Mouse (Mus musculus) testis, adult 2 months (tissue): ENCODE measurements at regions not wholly inside any gene's neighbourhood (a gene's known extent, or its start where the extent isn't known, plus 50 kb on each side); places are given as distances from the start of the nearest gene placed in this dataset.
"Not testable (repeated sequence)": the region's sequence is repeated elsewhere in the genome, so short reads cannot be mapped to it uniquely, and the experiment has no call there.

Source experiments
- H3K27ac ChIP-seq: fragments of 200-500 bp; 2 replicates; pipeline ENCODE4 v1.5.1; 2012; ENCODE audit warnings: low read depth, low read length; ENCODE audit not compliant: control insufficient read depth, insufficient read depth
- H3K27me3 ChIP-seq: fragments of 200-500 bp; 2 replicates; pipeline ENCODE4 v1.6.1; 2012; ENCODE audit warnings: mild to moderate bottlenecking, low read length, moderate library complexity; ENCODE audit not compliant: control insufficient read depth, insufficient read depth
- H3K36me3 ChIP-seq: fragments of 200-500 bp; 2 replicates; pipeline ENCODE4 v1.6.1; 2012; ENCODE audit warnings: mild to moderate bottlenecking, low read length; ENCODE audit not compliant: control insufficient read depth, insufficient read depth
- H3K4me1 ChIP-seq: fragments of 200-500 bp; 2 replicates; pipeline ENCODE4 v1.6.1; 2012; ENCODE audit warnings: low read length; ENCODE audit not compliant: control insufficient read depth, insufficient read depth
- H3K4me3 ChIP-seq: fragments of 200-500 bp; 2 replicates; pipeline ENCODE4 v1.5.1; 2012; ENCODE audit warnings: low read depth, mild to moderate bottlenecking, low read length, moderate library complexity, mixed read lengths; ENCODE audit not compliant: control insufficient read depth
- CTCF ChIP-seq: fragments of 200-500 bp; IDR thresholded peaks from 2 replicates; pipeline ENCODE4 v1.5.1; 2012; ENCODE audit warnings: low read depth, mild to moderate bottlenecking, inconsistent platforms, low read length, moderate library complexity; ENCODE audit not compliant: control insufficient read depth, insufficient read depth, insufficient replicate concordance
- POLR2A ChIP-seq: fragments of 200-500 bp; IDR thresholded peaks from 2 replicates; pipeline ENCODE4 v1.6.1; 2012; ENCODE audit warnings: low read depth, mild to moderate bottlenecking, inconsistent platforms, low read length, moderate library complexity; ENCODE audit not compliant: control insufficient read depth

- Histone ChIP-seq H3K36me3 (no peaks in the 10 kb centered on the region), H3K4me3 (no peak overlapping the region), H3K4me1 (no peaks in the 10 kb centered on the region), H3K27me3 (no peaks in the 10 kb centered on the region), H3K27ac (no peak overlapping the region)
- TF ChIP-seq CTCF (no peak), POLR2A (no peak)
Measured at GRCm38 (mm10) chr12:77857281-77857680, 336.8 kb upstream of the Gm6657 start.

GRCm38 (mm10) chr12:77860769-77861557, 333.1 kb upstream of the Gm6657 start:
- H3K27ac ChIP-seq, result no peak overlapping the region
- no peaks in the 10 kb centered on the region for H3K27me3 ChIP-seq
- no peaks in the 10 kb centered on the region for H3K36me3 ChIP-seq
- no peak overlapping the region for H3K4me3 ChIP-seq
- H3K4me1 ChIP-seq, result no peaks in the 10 kb centered on the region
- TF ChIP-seq POLR2A (no peak), CTCF (no peak)

DNA sequence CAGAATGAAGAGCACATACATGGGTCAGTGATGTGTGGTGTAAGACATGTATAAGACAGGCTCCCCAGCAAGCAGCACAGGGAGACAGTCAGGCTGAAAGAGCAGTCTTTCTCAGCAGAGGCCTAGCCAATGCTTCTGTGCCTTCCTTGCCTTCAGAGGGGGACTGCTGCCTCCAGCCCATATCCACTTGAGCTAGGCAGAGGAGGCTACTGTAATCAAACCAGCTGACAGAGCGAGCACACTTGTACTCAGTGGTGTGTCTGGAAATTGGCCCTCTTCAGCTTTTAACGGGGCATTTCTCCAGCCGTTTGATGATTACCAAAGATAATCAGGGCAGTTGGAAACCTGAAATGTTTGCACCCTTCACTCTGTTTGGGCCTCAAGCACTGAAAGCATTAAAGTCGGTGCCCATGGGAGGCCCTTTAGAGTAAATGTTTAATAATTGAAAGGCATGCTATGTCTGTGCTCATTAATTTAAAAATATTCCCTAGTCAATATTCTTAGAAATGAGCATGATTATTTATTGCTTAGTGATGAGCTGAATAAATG, 326.0 kb upstream of the Gm6657 start:
- Histone ChIP-seq H3K27me3 (no peaks in the 10 kb centered on the region), H3K4me1 (no peaks in the 10 kb centered on the region), H3K27ac (no peak overlapping the region), H3K36me3 (no peaks in the 10 kb centered on the region), H3K4me3 (no peak overlapping the region)
- no peak for TF ChIP-seq POLR2A
- TF ChIP-seq CTCF, result no peak

- Histone ChIP-seq H3K27me3 (no peaks in the 10 kb centered on the region), H3K36me3 (no peaks in the 10 kb centered on the region), H3K4me3 (no peak overlapping the region), H3K27ac (no peak overlapping the region), H3K4me1 (no peaks in the 10 kb centered on the region)
- TF ChIP-seq POLR2A (no peak), CTCF (no peak)
Measured at GRCm38 (mm10) chr12:77869296-77869695, 324.7 kb upstream of the Gm6657 start.

DNA sequence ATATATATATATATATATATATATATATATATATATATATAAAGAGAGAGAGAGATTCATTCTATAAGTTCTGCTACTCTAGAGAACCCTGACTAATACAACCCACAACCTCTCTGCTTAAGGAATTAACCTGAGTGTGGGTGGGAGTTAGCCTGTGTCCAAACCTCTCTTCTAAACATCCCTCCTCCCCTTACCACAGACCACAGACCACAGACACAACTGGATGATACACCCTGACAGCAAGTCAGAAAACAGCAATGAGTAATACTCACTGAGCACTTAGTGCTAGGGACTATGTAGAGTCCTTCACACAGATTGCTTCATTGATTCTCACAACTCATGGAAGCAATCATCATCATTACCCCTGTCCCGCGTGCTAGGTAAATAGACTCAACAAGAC, 306.7 kb upstream of the Gm6657 start:
- Histone ChIP-seq H3K4me1 (no peaks in the 10 kb centered on the region), H3K4me3 (no peak overlapping the region), H3K27me3 (no peaks in the 10 kb centered on the region), H3K36me3 (no peaks in the 10 kb centered on the region), H3K27ac (no peak overlapping the region)
- no peak for TF ChIP-seq POLR2A
- TF ChIP-seq CTCF, result no peak

- Histone ChIP-seq H3K27me3 (no peaks in the 10 kb centered on the region), H3K27ac (no peak overlapping the region), H3K4me3 (no peak overlapping the region), H3K36me3 (no peaks in the 10 kb centered on the region), H3K4me1 (no peaks in the 10 kb centered on the region)
- TF ChIP-seq POLR2A (no peak), CTCF (no peak)
Measured at GRCm38 (mm10) chr12:77891452-77891851, 302.6 kb upstream of the Gm6657 start.

DNA sequence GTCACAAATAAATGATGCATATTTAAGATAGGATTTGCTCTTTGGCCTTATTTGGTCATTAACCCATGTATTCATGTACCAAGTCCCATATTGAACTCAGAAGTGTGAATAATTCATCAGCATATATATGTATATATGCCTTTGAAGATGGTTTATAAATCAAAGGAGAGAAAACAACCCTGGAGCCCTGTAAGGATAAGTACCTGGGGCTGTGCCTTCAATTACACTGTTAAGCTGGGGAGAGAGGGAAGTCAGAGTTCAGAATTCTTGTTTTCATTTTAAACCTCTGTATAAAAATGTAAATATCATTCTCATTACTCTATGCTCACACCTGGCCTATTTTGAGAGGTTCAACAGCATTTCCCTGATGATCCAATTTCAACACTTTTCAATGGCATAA, 299.8 kb upstream of the Gm6657 start:
- Histone ChIP-seq H3K27ac (no peak overlapping the region), H3K27me3 (no peaks in the 10 kb centered on the region), H3K4me3 (no peak overlapping the region), H3K36me3 (no peaks in the 10 kb centered on the region), H3K4me1 (no peaks in the 10 kb centered on the region)
- TF ChIP-seq CTCF (no peak), POLR2A (no peak)

- Histone ChIP-seq H3K4me1 (no peaks in the 10 kb centered on the region), H3K27me3 (no peaks in the 10 kb centered on the region), H3K27ac (no peak overlapping the region), H3K36me3 (no peaks in the 10 kb centered on the region), H3K4me3 (no peak overlapping the region)
- no peak for TF ChIP-seq CTCF
- TF ChIP-seq POLR2A, result no peak
Measured at GRCm38 (mm10) chr12:77895508-77895907, 298.5 kb upstream of the Gm6657 start.

DNA sequence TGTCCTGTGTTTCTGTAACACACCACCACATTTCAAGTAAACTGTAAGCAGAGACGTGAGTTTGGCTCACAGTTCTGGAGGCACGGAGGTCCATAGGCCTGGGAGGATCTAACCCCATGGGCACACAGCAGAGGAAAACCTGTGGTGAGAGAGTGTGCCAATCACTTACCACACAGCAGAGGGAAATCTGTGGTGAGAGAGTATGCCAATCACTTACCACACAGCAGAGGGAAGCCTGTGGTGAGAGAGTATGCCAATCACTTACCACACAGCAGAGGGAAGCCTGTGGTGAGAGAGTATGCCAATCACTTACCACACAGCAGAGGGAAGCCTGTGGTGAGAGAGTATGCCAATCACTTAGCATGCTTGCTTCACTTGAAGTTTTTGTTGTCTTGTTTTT, 295.1 kb upstream of the Gm6657 start:
- H3K4me3 ChIP-seq, H3K36me3 ChIP-seq, H3K27me3 ChIP-seq, H3K27ac ChIP-seq, H3K4me1 ChIP-seq: not testable (repeated sequence)
